Mouse (Mus musculus): ENCODE measurements at regions not wholly inside any gene's neighbourhood (a gene's known extent, or its start where the extent isn't known, plus 50 kb on each side); places are given as distances from the start of the nearest gene placed in this dataset.
A peak's percentile ranks its signal among the peaks of the same experiment; 100 is the strongest.

DNA sequence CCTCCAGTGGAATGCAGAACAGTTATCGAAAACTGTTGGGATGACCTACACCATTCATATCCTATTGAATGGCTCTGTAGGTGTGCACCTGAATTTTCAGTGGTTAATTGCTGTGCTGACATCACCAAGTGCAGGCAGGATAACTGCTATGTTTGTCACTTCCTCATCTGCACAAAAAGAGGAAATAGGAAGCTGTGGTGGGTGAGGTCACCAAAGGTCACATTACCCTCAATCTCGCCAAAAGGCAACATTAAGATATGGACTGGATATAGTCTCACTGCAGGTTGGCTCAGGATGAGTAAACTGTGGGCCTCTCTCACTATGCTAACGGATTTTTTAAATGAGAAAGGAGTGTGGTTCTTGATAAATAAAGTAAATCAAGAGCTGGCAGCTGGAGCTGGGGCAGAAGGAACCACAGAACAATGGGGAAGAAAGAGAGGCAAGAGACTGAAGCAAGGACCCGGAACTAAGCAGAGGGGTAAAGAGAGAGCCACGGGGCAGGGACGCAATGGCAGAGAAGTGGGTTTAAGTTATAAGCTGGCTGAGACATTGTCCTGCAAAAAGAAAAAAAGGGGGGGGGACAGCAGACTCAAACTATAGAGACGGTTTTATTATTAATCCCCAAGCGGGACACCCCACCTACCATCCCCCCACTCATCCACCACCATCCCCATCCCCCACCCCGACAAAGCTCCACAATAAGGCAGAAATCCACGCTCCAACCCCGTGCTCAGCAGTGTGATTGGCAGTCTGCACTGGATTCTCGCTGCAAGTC, 109.6 kb upstream of the Zdhhc25 start:
- no peak for DNase-seq

DNA sequence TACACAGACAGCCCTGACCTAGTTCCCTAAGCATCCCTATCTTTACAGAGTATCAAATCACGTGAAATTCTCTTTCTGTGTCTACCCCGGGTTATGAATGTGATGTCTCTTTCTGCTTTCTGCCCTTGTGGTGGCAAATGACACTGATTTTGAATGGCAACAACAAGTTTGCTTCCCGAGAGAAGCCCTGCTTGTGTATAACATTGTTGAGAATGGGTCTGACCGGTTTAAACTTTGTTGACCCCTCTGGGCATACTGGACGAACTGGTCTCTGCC, 109.1 kb upstream of the Zdhhc25 start:
- no peak for DNase-seq

DNA sequence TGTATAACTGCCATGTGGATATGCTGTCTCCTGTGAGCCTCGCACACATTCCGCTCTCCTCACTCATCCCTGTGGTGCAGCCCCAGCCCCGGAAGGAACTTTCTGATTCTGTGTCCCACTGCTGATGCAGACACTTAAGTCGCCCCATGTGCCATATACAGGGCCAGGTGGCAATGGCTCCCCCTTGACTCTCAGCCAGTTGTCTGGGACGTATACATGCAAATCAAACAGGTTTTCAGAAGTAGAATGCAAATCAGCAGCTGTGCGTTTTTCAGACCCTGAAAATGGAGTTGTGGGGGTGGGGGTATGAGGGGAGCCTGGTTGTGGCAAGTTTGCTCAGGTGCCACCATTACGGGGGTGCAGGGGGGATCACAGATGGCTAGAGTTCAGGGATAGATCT, 102.1 kb upstream of the Zdhhc25 start:
- DNase-seq: no peak

DNA sequence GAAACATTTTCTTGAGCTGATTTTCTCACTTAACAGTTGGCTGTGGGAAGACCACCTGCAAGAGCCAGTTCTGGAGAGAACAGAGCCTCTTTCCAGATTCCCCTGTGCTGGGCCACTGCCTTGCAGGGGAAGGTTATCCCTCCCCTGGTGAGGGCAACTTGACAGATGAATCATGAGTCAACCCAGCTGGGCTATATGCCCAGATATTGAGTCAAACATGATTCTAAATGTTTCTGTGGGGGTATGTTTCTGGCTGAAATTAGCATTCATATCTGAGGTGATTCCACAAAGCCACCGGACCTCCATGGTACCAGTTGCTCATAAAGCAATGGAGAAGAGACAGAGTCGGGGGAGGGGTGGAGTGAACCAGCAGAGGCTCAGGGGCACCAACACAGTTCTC, 97.8 kb upstream of the Zdhhc25 start:
- DNase-seq: no peak

DNA sequence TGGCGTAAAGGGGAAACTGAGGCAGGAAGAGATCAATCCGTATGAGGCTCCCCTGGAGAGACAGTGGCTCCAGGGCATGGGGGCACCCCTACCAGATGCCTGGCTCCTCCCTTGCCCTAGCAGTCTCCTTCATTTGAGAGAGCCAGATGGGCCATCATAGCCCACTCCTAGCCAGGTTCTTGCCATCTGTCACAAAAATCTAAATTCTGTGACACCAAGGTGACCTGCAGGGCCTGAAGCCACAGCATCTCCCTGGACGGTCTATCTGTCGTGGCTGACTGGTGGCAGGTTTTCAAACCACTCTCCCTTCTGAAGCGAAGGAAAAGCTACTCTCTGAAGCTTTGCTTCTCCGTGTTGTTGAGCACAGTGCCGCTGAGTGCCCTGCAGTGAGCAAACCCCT, 96.2 kb upstream of the Zdhhc25 start:
- DNase-seq: no peak

DNA sequence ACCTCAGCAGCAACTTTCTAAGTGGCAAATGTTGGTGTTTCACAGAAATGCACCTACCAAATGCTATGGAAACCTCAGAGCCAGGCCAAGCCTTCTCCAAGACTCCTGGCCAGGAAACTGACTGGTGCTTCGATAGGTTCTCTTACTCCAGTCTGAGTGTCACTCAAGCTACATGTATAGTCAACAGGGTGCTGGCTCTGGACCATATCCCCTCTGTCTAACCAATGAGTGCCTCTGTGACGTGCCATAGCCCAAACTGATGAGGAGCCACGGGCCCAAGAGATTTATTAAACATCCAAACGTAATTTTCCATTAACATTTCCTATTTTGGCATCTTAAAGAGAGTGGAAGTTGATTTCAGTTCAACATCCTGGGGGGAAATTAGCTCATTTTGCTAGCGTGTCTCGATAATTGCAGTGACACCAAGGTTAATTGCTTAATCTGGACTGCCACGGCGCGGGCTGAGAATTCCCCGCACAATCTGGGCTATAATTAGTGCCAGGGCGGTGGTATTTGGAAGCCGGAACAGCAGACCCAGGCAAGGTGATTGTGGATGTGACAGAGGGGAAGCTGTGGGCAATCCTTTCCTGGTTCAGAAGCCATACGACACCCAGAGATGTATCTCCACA, 94.5 kb upstream of the Zdhhc25 start:
- DNase-seq: no peak

DNA sequence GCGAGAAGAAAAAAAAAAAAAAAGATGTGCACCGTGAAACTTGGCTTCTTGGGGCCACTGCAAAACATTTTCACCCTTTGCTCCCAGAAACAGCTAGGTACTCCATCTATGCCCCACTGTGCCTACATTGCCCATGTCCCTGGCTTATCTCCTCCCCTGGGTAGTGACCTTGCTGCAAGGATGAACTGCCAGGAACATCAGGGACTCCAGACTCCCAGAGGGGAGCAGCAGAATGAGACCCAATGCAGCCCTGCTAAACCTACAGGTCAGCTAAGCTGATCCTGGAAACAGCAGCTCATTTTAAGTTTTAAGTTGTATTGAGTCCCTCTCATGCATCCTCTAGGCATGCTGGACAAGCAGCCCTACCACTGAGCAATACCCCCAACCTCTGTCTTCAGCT, 92.2 kb upstream of the Zdhhc25 start:
- no peak for DNase-seq

DNA sequence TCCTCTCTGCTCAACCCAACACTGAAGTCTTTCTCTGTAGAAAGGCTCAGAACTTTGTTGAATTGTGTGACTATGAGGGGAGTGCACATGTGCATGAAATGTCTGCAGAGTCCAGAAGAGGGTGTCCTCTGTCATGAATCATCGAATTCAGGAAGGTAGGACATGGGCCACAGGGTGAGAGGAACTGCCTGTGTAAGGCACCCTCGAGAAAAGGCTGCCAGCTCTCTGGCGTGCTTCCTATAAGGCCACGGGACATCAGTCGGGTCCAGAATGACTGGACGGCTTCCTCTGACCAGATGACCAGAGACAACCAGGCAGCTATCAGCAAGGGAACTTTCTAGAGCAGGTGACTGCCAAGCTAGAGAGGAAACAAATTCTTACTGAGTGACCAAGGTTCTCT, 91.1 kb upstream of the Zdhhc25 start:
- DNase-seq: no peak

DNA sequence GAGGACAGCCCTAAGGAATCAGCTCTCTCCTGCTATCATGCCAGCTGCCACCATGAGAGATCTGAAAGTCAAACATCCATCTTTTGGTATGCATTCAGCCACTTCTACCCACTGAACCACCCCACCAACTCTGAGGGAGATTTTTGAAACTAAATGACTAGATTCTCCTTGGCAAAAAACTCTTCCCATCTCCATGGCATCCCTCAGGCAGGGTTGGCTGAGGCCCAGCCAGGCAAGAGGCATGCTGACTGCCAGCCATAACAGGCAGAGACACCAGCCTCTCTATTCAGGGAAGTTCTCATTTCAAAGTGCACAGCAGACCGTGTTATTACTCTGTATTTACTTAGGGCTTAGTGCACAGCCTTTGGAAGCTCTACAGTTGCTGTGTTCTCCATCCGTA, 90.5 kb upstream of the Zdhhc25 start:
- no peak for DNase-seq

DNA sequence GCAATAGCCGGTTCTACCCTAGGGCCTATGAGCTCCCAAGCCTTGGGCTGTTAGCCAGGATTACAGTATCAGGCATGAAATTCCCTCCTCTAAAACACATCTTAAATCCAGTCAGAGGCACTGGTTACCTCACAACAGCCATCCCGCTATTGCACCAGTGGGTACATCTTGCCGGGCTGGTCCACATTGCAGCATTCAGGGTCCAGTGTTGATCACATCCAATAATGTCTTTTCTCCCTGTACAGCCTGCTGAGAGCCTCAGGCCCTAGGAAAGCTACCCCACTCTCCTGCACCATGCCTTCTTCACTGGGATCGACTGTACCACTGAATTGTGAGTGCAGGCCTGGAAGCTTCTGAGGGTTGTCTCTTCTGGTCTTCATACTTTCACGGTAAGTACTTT, 86.0 kb upstream of the Zdhhc25 start:
- DNase-seq: no peak

DNA sequence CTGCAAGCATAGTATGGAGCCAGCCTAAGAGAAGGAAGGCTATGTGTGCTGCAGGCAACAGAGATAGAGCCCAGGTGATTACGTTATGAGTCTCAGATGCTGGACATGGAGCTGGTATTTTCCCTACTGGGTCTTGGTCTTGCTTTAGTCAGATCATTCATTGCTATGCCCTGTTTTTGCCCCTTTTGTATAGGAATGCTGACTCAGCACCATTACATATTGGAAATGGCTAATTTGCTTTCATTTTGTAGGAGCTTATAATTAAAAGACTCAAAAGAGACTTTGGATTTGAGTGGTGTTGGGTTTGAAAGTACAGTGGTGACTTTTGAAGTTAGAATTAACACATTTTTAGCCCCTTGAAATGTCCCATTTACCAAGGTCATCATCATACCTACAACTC, 68.9 kb upstream of the Zdhhc25 start:
- DNase-seq: no peak

DNA sequence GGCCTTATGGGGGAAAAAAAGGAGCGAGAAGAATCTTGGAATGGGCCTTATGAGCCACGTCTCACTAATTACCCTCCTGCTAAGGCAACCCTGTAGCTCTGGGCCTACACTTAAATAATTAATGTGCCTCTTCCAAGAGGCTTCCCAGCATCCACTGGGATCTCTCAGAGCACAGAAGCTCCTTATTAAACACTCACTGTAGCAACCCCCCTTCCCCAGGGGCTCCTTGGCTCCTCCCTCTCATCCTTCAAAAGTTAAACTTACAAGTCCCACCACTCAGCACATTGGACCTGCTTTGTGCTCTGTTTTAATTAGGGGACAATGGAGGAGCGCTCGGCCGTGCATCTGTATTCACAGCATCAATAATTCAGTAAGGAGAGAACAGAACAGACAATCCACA, 68.1 kb upstream of the Zdhhc25 start:
- no peak for DNase-seq

DNA sequence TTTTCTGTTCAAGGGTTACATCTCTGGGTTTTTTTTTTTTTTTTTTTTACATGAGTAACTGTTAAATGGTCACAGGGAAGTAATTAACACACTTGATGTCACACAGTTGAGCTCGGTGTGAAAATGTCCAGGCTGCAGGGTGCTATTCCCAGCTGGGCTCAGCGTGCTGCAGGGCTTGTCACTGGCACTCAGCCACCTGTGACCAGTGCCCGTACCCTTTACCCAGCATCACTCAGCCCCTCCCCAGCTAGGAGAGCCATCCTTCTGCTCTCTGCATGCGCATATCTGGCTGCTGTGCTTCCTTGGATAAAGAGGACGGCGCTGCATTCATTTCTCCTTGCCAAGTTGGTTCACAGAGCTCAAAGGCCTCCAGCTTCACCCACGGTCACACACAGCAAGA, 66.7 kb upstream of the Zdhhc25 start:
- DNase-seq: no peak

DNA sequence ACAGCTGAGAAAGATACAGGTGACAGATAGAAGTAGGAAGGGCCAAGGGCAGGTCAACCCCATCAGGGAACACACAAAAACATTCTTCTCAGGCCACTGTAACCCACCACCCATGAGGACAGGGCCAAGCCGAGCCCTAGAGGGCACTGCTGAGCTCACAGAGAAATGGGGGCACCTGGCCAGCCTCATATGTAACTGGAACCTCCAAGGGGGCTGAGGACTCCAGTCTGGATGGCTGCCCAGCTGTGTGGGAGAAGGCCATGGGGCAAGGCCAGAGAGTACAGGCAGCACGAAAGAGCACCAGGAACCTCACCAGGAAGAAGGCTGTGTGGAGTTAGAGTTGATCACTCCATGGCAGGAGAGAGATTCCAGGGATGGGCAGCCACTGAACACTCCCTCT, 64.6 kb upstream of the Zdhhc25 start:
- no peak for DNase-seq

DNA sequence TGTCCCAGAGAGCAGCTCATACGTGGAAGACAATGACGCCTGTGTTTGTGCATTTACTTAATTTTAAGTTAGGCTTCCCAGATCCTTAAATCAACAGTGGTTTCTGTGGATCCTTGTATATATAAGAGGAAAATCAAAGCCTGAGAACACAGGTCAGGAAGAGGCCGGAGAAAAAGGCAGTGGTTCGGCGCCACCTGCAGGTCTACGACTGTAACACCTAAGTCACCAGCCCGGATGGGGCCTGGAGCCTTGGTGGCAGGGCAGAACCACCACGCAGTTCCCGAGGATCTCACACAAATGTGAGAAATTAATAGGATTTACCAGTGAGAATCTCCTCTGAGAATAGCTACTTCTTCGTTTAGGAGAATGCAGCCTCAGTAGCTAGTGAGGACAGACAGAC, 62.9 kb upstream of the Zdhhc25 start:
- DNase-seq: peak; percentile 26

DNA sequence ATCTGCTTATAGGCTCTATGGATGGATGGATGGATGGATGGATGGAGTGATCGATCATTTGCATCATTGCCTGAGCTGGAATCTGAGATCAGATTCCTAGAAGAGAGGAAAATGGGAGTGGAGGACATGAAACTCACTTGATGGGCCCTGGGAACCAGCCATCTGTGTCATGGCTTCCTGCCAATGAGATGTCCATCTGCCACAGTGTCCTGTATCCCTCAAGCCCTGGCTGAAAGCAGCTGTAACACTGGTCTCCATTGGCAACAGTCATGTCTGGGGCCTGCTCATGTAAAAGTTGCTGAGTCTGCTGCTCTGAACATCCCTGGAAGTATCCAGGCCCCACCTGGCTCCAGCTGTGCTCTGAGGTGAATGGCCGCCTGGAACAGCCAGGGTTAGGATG, 57.5 kb upstream of the Zdhhc25 start:
- no peak for DNase-seq

DNA sequence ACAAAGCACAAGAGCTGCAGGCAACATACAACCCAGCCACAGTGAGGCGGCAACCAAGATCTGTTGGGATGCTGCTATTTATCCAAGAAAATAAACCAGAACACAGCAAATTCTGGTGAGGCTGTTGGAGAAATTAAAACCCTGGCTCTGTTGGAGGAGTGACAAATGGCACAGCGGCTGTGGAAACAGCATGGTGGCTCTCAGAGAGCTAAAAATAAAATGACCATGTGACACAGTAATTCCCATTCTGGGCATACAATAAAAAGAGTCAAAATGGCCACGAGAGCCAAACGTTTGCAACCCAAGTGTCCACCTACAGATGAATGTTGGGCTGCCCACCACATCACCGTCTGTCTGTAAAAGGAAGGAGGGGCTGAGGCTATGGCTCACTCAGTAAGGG, 55.9 kb upstream of the Zdhhc25 start:
- no peak for DNase-seq

DNA sequence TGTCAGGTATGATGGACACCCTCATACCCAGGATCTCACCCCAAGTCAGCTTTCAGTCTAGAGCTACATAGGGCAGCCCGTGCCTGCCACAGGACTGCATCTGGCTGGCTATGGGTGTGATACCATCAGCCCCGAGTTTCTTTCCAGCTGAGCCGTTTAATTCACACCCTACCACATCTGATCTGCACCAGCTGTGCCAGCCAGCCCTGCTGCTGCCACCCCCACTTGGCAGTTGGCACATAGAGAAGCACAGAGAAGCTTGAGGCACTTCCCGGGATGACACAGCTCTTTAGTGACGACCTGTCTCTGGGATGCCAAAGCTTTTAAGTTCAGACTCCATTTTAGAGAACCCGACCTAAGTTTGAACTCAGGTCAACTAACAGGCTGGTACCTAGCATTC, 51.8 kb upstream of the Zdhhc25 start:
- no peak for DNase-seq

Data from thymus, postnatal 4 days (tissue).